Mouse (Mus musculus) C2C12 (cell line): ENCODE measurements at regions not wholly inside any gene's neighbourhood (a gene's known extent, or its start where the extent isn't known, plus 50 kb on each side); places are given as distances from the start of the nearest gene placed in this dataset.
"Not testable (repeated sequence)": the region's sequence is repeated elsewhere in the genome, so short reads cannot be mapped to it uniquely, and the experiment has no call there.

Experiments
- CEBPB ChIP-seq: IDR thresholded peaks from one replicate; pipeline ENCODE4 v1.6.1; 2011; ENCODE audit warnings: low read depth, mild to moderate bottlenecking, control low read depth, moderate library complexity
- CTCF ChIP-seq: IDR thresholded peaks from one replicate; pipeline ENCODE4 v1.5.1; 2011; ENCODE audit not compliant: control insufficient read depth, insufficient read depth, insufficient read length
- FOSL1 ChIP-seq: IDR thresholded peaks from one replicate; pipeline ENCODE4 v1.8.0; 2011; ENCODE audit warnings: mild to moderate bottlenecking, low read length; ENCODE audit not compliant: poor library complexity, insufficient read depth, severe bottlenecking
- MAX ChIP-seq: IDR thresholded peaks from one replicate; pipeline ENCODE4 v1.6.1; 2011; ENCODE audit warnings: mild to moderate bottlenecking, control low read depth
- MYOD1 ChIP-seq: IDR thresholded peaks from one replicate; pipeline ENCODE4 v1.6.1; 2011; ENCODE audit warnings: low read depth; ENCODE audit not compliant: control insufficient read depth, insufficient read length
- MYOG ChIP-seq: IDR thresholded peaks from one replicate; pipeline ENCODE4 v1.6.1; 2011; ENCODE audit not compliant: control insufficient read depth, insufficient read length; ENCODE audit errors: extremely low read depth
- USF1 ChIP-seq: IDR thresholded peaks from one replicate; pipeline ENCODE4 v1.6.1; 2011; ENCODE audit warnings: low read depth, mild to moderate bottlenecking, control low read depth, moderate library complexity

- TF ChIP-seq USF1, CTCF, CEBPB, MYOG, MYOD1, MAX, FOSL1: not testable (repeated sequence)
Measured at GRCm38 (mm10) chr12:93928541-93929238, 1763.3 kb upstream of the Flrt2 start.
